Mouse (Mus musculus): Measurements from ENCODE around the gene Hibadh. TPM values are rescaled to one million over a fixed set of nuclear protein-coding genes. Genes with fewer than 3 reads are reported as not detected.
"Not testable (repeated sequence)": the region's sequence is repeated elsewhere in the genome, so short reads cannot be mapped to it uniquely, and the experiment has no call there.

Hibadh gene
- polyA plus RNA-seq, 1 experiment from 2014 or later = 58.7 TPM

DNA sequence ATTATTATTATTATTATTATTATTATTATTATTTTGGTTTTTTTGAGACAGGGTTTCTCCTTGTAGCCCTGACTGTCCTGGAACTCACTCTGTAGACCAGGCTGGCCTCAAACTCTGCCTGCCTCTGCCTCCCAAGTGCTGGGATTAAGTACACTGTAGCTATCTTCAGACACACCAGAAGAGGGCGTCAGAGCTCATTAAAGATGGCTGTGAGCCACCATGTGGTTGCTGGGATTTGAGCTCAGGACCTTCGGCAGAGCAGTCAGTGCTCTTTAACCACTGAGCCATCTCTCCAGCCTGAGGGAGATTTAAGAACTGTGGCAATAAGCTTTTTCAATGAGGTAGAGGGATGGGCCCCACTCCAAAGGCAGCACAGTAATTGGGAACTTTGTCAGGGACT, 29.7 kb upstream of the Hibadh start:
- H3K9me3 ChIP-seq; H3K9ac ChIP-seq; H3K27ac ChIP-seq; H3K4me1 ChIP-seq; H3K27me3 ChIP-seq; ATAC-seq (ENCODE audit: low FRiP score); H3K36me3 ChIP-seq (replicated peaks); H3K4me2 ChIP-seq; H3K4me3 ChIP-seq (replicated peaks): not testable (repeated sequence)
- 50% methylated on average over 2 of the region's 2 CpGs for WGBS

DNA sequence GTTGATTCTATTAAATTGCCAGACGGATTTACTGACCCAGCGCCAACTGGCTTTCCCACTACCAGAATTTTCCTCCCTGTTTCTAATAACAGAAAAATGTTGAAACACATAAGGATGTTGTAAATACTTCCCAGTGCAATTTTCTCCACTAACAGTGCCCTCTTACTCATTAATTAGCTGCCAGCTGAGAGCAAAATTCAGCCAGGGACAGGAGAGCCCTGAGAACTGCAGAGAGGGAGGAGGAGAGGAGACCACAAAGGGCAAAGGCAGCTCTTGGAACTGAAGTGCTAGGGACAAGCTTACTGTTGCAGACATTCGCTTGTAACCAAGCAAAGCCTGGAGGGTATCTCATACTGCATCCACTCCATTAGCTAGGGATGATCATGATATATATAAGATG, 27.5 kb upstream of the Hibadh start:
- no peaks in the 10 kb centered on the region for H3K27me3 ChIP-seq
- no peak overlapping the region for H3K9ac ChIP-seq
- H3K4me2 ChIP-seq = no peak overlapping the region
- no peak overlapping the region for H3K4me3 ChIP-seq (replicated peaks)
- no peaks in the 10 kb centered on the region for H3K36me3 ChIP-seq (replicated peaks)
- no peak overlapping the region for H3K27ac ChIP-seq
- no peak for ATAC-seq (ENCODE audit: low FRiP score)
- no peaks in the 10 kb centered on the region for H3K4me1 ChIP-seq
- no peaks in the 10 kb centered on the region for H3K9me3 ChIP-seq
- WGBS = 68% methylated on average over 3 of the region's 3 CpGs

DNA sequence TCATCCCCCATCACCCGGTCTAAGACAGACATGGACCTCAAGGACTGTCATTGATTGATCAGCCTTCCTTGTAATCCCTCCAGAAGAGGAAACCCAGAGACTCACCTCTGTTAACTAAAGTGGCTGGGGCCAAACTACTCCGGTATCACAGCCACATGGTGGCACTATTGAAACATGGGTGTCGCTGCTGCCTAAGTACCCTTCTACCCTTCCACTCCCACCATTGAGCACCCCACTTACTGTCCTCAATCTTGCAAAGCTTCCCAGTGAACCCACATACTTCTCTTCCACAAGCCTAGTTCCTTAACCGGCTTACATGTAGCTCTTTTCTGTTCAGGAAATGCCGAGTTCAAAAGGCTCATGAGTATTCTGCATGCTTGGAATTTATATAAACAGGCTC, 22.8 kb upstream of the Hibadh start:
- Histone ChIP-seq H3K4me3 (replicated peaks) (no peak overlapping the region), H3K4me1 (no peaks in the 10 kb centered on the region), H3K9ac (no peak overlapping the region), H3K36me3 (replicated peaks) (no peaks in the 10 kb centered on the region), H3K9me3 (no peaks in the 10 kb centered on the region), H3K27ac (no peak overlapping the region), H3K27me3 (no peaks in the 10 kb centered on the region), H3K4me2 (no peak overlapping the region)
- ATAC-seq (ENCODE audit: low FRiP score) = no peak
- 65% methylated on average over 5 of the region's 5 CpGs for WGBS

DNA sequence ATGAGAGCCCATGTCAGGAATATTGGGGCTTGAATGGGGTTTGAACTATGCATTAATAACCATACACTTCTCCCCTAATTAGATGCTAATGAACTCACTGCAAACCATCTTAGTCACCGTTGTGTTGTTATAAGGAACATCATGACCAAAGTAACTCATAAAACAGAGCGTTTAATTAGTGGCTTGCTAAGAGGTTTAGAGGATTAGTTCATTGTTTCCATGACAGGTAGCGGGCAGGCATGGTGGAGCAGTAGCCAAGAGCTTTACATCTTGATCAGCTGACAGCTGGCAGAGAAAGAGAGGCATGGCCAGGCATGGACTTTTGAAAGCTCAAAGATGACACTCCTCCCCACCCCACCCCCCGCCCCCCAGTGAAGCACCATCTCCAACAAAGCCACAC, 15.1 kb upstream of the Hibadh start:
- H3K9me3 ChIP-seq = no peaks in the 10 kb centered on the region
- no peak overlapping the region for H3K27ac ChIP-seq
- no peak overlapping the region for H3K4me3 ChIP-seq (replicated peaks)
- no peak for ATAC-seq (ENCODE audit: low FRiP score)
- H3K4me2 ChIP-seq = no peak overlapping the region
- H3K36me3 ChIP-seq (replicated peaks) = no peaks in the 10 kb centered on the region
- no peaks in the 10 kb centered on the region for H3K27me3 ChIP-seq
- H3K9ac ChIP-seq = no peak overlapping the region
- no peaks in the 10 kb centered on the region for H3K4me1 ChIP-seq
- 50% methylated on average over 4 of the region's 4 CpGs for WGBS

- H3K9me3 ChIP-seq = no peaks in the 10 kb centered on the region
- H3K4me1 ChIP-seq = no peaks in the 10 kb centered on the region
- H3K27me3 ChIP-seq = peaks cover 3% of the 10 kb centered on the region; the same call in 1 of the 2 replicates
- no peak overlapping the region for H3K4me3 ChIP-seq (replicated peaks)
- no peak overlapping the region for H3K4me2 ChIP-seq
- H3K9ac ChIP-seq = no peak overlapping the region
- ATAC-seq (ENCODE audit: low FRiP score) = no peak
- no peaks in the 10 kb centered on the region for H3K36me3 ChIP-seq (replicated peaks)
- no peak overlapping the region for H3K27ac ChIP-seq
- WGBS = 91% methylated on average over 11 of the region's 11 CpGs
Observed at GRCm38 (mm10) chr6:52648806-52649205, 8.6 kb upstream of the Hibadh start.

GRCm38 (mm10) chr6:52648031-52648430, 7.8 kb upstream of the Hibadh start:
- Histone ChIP-seq H3K4me2 (no peak overlapping the region), H3K9ac (no peak overlapping the region), H3K9me3 (no peaks in the 10 kb centered on the region), H3K27ac (no peak overlapping the region), H3K4me3 (replicated peaks) (no peak overlapping the region), H3K4me1 (no peaks in the 10 kb centered on the region), H3K27me3 (peaks cover 3% of the 10 kb centered on the region; the same call in 1 of the 2 replicates), H3K36me3 (replicated peaks) (no peaks in the 10 kb centered on the region)
- ATAC-seq (ENCODE audit: low FRiP score) = no peak
- WGBS = 91% methylated on average over 6 of the region's 6 CpGs

- H3K4me2 ChIP-seq = no peak overlapping the region
- H3K36me3 ChIP-seq (replicated peaks) = no peaks in the 10 kb centered on the region
- H3K4me3 ChIP-seq (replicated peaks) = no peak overlapping the region
- no peaks in the 10 kb centered on the region for H3K4me1 ChIP-seq
- no peak overlapping the region for H3K9ac ChIP-seq
- peaks cover 3% of the 10 kb centered on the region; the same call in 1 of the 2 replicates for H3K27me3 ChIP-seq
- 42% methylated on average over 5 of the region's 5 CpGs for WGBS
- H3K27ac ChIP-seq = no peak overlapping the region
- ATAC-seq (ENCODE audit: low FRiP score) = no peak
- H3K9me3 ChIP-seq = no peaks in the 10 kb centered on the region
Observed at GRCm38 (mm10) chr6:52645926-52646325, 5.7 kb upstream of the Hibadh start.

DNA sequence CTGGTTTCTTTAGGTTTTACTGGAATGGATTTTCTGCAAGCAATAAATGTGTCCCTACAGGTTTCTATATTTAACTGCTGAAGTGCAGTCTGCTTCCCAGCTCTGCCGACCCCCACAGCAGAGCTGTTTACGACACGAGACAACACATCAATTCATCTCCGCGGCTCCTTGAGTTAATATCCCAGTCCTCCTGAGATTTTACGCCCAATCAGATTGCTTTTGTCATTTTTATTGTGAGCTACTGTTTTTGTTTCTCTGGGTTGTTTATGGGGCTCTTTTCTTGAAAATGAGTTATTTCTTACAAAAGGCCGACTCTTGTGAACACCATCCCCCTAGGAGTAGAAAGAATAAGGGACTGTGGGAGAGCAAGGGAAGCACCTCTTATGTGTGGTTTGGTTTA, 2.0 kb upstream of the Hibadh start:
- no peak for ATAC-seq (ENCODE audit: low FRiP score)
- WGBS = 40% methylated on average over 7 of the region's 7 CpGs
- no peaks in the 10 kb centered on the region for H3K27me3 ChIP-seq
- no peak overlapping the region for H3K4me2 ChIP-seq
- H3K9me3 ChIP-seq = no peaks in the 10 kb centered on the region
- H3K9ac ChIP-seq = no peak overlapping the region
- peaks cover 12% of the 10 kb centered on the region for H3K4me1 ChIP-seq
- H3K27ac ChIP-seq = no peak overlapping the region
- H3K36me3 ChIP-seq (replicated peaks) = no peaks in the 10 kb centered on the region
- H3K4me3 ChIP-seq (replicated peaks) = no peak overlapping the region

- ATAC-seq (ENCODE audit: low FRiP score) = no peak
- Histone ChIP-seq H3K4me1 (peaks cover 12% of the 10 kb centered on the region), H3K27me3 (no peaks in the 10 kb centered on the region), H3K4me3 (replicated peaks) (no peak overlapping the region), H3K4me2 (no peak overlapping the region), H3K9ac (no peak overlapping the region), H3K9me3 (no peaks in the 10 kb centered on the region), H3K36me3 (replicated peaks) (no peaks in the 10 kb centered on the region), H3K27ac (no peak overlapping the region)
- 65% methylated on average over 3 of the region's 3 CpGs for WGBS
Observed at GRCm38 (mm10) chr6:52641076-52641475, 887 bp upstream of the Hibadh start.

DNA sequence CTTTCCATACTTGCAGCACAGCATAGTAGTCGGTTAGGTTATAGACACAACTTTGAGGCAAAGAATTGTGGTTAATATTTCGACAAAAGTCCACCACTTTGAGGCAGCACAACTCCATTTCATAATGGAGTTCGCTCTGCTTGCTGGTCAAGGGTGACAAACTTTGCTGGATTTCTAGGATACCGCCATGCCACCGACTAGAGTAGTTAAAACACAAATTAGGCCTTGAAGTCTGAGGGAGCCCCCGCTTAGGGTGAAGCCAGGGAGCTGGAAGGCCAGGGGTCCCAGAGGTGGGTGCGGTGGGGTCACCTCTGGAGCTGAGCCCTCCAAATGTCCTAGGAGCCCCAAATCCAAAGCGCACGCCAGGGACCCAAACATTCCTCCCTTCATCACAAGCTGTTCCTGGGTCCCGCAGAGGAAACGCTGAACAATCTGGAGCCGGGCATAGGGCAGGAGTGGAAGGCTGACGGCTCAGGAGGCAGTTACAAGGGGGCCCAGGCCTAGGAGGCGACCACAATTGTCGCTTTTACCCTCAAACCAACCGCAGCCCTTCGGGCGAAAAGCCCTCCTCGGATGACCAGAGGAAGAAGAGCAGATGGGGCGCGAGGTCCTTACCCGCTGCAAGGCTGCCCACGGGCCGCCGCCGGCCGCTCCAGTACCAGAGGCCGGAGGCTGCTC, 504 bp downstream of the Hibadh start:
- H3K9ac ChIP-seq = peak overlapping the region; percentile 87
- peak overlapping the region; percentile 72 for H3K4me2 ChIP-seq
- peak overlapping the region; percentile 82 for H3K4me3 ChIP-seq (replicated peaks)
- no peaks in the 10 kb centered on the region for H3K27me3 ChIP-seq
- peak; percentile 63; the same call in 1 of the 2 replicates for ATAC-seq (ENCODE audit: low FRiP score)
- WGBS = 2% methylated on average over 28 of the region's 28 CpGs
- H3K27ac ChIP-seq = peak overlapping the region; percentile 46; the same call in 1 of the 2 replicates
- H3K9me3 ChIP-seq = no peaks in the 10 kb centered on the region
- H3K4me1 ChIP-seq = peaks cover 12% of the 10 kb centered on the region
- no peaks in the 10 kb centered on the region for H3K36me3 ChIP-seq (replicated peaks)

GRCm38 (mm10) chr6:52638471-52639185, 1.6 kb downstream of the Hibadh start:
- WGBS = 72% methylated on average over 1 of the region's 1 CpGs
- Histone ChIP-seq H3K27ac (no peak overlapping the region), H3K9ac (no peak overlapping the region), H3K4me1 (peaks cover 12% of the 10 kb centered on the region), H3K27me3 (no peaks in the 10 kb centered on the region), H3K9me3 (no peaks in the 10 kb centered on the region), H3K36me3 (replicated peaks) (no peaks in the 10 kb centered on the region), H3K4me2 (peak overlapping the region; percentile 72; the same call in 1 of the 2 replicates), H3K4me3 (replicated peaks) (no peak overlapping the region)
- ATAC-seq (ENCODE audit: low FRiP score) = no peak

GRCm38 (mm10) chr6:52637337-52637736, 2.9 kb downstream of the Hibadh start:
- H3K4me3 ChIP-seq (replicated peaks) = no peak overlapping the region
- no peak overlapping the region for H3K4me2 ChIP-seq
- peaks cover 12% of the 10 kb centered on the region for H3K4me1 ChIP-seq
- H3K27ac ChIP-seq = no peak overlapping the region
- ATAC-seq (ENCODE audit: low FRiP score) = no peak
- no peaks in the 10 kb centered on the region for H3K9me3 ChIP-seq
- no peaks in the 10 kb centered on the region for H3K27me3 ChIP-seq
- H3K9ac ChIP-seq = no peak overlapping the region
- H3K36me3 ChIP-seq (replicated peaks) = no peaks in the 10 kb centered on the region
- 91% methylated on average over 4 of the region's 4 CpGs for WGBS

GRCm38 (mm10) chr6:52635395-52635794, 4.8 kb downstream of the Hibadh start:
- Histone ChIP-seq H3K4me1 (peaks cover 11% of the 10 kb centered on the region), H3K4me2 (no peak overlapping the region), H3K27ac (no peak overlapping the region), H3K4me3 (replicated peaks) (no peak overlapping the region), H3K36me3 (replicated peaks) (no peaks in the 10 kb centered on the region), H3K27me3 (no peaks in the 10 kb centered on the region), H3K9ac (no peak overlapping the region), H3K9me3 (no peaks in the 10 kb centered on the region)
- 93% methylated on average over 2 of the region's 2 CpGs for WGBS
- ATAC-seq (ENCODE audit: low FRiP score) = no peak

All from forebrain, embryonic 12.5 days (tissue).